Mouse (Mus musculus) intestine, embryonic 14.5 days (tissue): Measurements from ENCODE around the gene Fndc3b. TPM values are rescaled to one million over a fixed set of nuclear protein-coding genes. Genes with fewer than 3 reads are reported as not detected.

Experiments
- ATAC-seq: fragments of 200-750 bp; cut with Nextera tagmentation; replicated peaks from 2 replicates; pipeline ENCODE4 v1.8.0; 2017; ENCODE audit warnings: low read depth, moderate number of reproducible peaks, moderate TSS enrichment, moderate library complexity; ENCODE audit not compliant: low FRiP score, low TSS enrichment
- DNase-seq: peaks from one replicate; pipeline ENCODE4 v3.0.0-alpha.2; 2018; ENCODE audit warnings: low spot score
- H3K27ac ChIP-seq: fragments of 300-500 bp; sonication (generic); 2 replicates; pipeline ENCODE4 v1.5.1; 2014; ENCODE audit warnings: low read depth, mild to moderate bottlenecking, control low read depth
- H3K27me3 ChIP-seq: fragments of 300-500 bp; sonication (generic); replicated peaks from 2 replicates; pipeline ENCODE4 v1.6.1; 2014; ENCODE audit warnings: low read length, control low read depth; ENCODE audit not compliant: control insufficient read depth, insufficient read depth
- H3K36me3 ChIP-seq: fragments of 300-500 bp; sonication (generic); 2 replicates; pipeline ENCODE4 v1.6.1; 2014; ENCODE audit warnings: low read length, control low read depth; ENCODE audit not compliant: control insufficient read depth, insufficient read depth
- H3K4me1 ChIP-seq: fragments of 300-500 bp; sonication (generic); replicated peaks from 2 replicates; pipeline ENCODE4 v1.6.1; 2014; ENCODE audit warnings: low read length, control low read depth, mixed read lengths; ENCODE audit not compliant: control insufficient read depth, insufficient read depth
- H3K4me2 ChIP-seq: fragments of 300-500 bp; sonication (generic); 2 replicates; pipeline ENCODE4 v1.6.1; 2014; ENCODE audit warnings: low read length
- H3K4me3 ChIP-seq: fragments of 300-500 bp; sonication (generic); 2 replicates; pipeline ENCODE4 v1.5.1; 2014; ENCODE audit warnings: low read depth, low read length, control low read depth, mixed read lengths
- H3K9ac ChIP-seq: fragments of 300-500 bp; sonication (generic); 2 replicates; pipeline ENCODE4 v1.6.1; 2014; ENCODE audit warnings: mild to moderate bottlenecking, low read length
- H3K9me3 ChIP-seq: fragments of 300-500 bp; sonication (generic); 2 replicates; pipeline ENCODE4 v1.6.1; 2016; ENCODE audit warnings: low read length, control low read depth; ENCODE audit not compliant: control insufficient read depth
- WGBS: fragments of 180-500 bp; shearing (Covaris S2); extraction: QIAGEN DNeasy Blood & Tissue Kit; methylation state at CpG from one replicate; pipeline ENCODE4 v1.1.7; 2014; 5-methylcytosine and 5-hydroxymethylcytosine counted together
- polyA plus RNA-seq: library from polyadenylated mRNA; unstranded; fragments of >200 nt; fragmentation: Nextera tagmentation; extraction: Ambion mirVana; gene quantifications from 2 replicates; pipeline ENCODE4 v1.2.1, GENCODE M21; 2014

Fndc3b gene
- polyA plus RNA-seq, 1 experiment from 2014 or later, result 26.1 TPM

DNA sequence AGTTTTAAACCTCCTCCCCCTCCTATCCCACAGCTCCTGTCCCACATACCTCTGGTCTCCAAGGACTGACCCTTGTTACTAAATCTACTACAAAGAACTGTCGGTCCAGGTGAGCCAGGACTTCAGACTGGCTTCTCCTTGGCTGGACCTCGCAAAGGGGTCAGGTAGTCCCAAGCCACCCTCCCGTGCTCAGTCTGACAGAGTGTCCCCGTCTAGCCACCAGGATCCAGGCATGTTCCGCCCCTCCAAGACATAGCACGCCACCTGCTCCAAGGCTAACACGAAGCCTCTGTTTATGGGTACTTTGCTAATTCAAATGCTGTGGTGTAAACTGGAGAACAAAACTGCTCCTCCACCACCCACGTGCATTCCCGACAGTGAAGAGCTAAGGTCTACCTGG is 6.5 kb downstream of the Fndc3b start:
- WGBS, result 86% methylated on average over 9 of the region's 9 CpGs
- Histone ChIP-seq H3K27me3 (no peaks in the 10 kb centered on the region), H3K9ac (no peak overlapping the region), H3K36me3 (no peaks in the 10 kb centered on the region), H3K27ac (no peak overlapping the region), H3K9me3 (no peaks in the 10 kb centered on the region), H3K4me2 (no peak overlapping the region), H3K4me3 (no peak overlapping the region), H3K4me1 (peaks cover 43% of the 10 kb centered on the region)
- ATAC-seq (no peak), DNase-seq (no peak)

DNA sequence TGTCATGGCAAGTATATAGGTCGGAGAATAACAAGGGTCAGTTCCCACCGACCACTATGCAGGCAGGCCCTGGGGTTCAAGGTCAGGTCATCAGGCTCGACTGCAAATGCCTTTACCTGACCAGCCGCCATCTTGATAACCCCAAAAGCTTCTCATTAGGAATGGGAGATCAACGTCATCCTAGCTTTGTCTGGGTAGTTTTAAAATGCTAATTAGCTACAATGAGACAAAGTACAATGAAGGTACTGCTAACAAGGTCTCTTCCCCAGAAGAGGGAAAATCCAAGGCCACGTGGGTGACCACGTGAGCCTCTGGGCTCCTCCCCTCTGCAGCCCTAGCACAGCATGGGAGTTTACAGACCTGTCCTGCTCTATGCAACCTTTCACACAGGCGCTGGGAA is 7.6 kb downstream of the Fndc3b start:
- no peaks in the 10 kb centered on the region for H3K27me3 ChIP-seq
- no peak overlapping the region for H3K4me3 ChIP-seq
- H3K4me2 ChIP-seq, result no peak overlapping the region
- no peak overlapping the region for H3K9ac ChIP-seq
- ATAC-seq, result no peak
- WGBS, result 89% methylated on average over 8 of the region's 8 CpGs
- no peak overlapping the region for H3K27ac ChIP-seq
- H3K9me3 ChIP-seq, result no peaks in the 10 kb centered on the region
- peaks cover 41% of the 10 kb centered on the region for H3K4me1 ChIP-seq
- no peak for DNase-seq
- no peaks in the 10 kb centered on the region for H3K36me3 ChIP-seq

DNA sequence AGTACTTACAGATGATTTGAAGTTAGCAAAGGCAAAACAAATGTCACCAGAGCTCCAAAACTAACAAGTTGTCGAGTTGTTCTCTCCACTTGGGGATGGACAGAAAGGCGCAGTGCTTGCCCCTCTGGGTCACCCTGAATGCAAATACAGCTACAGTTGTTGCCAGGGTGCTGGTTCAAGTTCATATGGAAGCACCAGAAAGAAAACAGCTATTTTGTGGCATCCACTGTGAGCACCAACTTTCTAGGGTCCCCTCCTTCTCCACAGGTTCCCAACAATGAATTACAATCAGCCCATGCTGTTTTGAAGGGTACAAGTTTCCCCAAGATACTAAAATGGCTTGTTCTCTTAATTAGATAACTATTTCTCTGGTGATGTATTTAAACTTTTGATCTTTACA is 8.0 kb downstream of the Fndc3b start:
- no peaks in the 10 kb centered on the region for H3K9me3 ChIP-seq
- H3K27ac ChIP-seq, result no peak overlapping the region
- peaks cover 37% of the 10 kb centered on the region for H3K4me1 ChIP-seq
- no peak overlapping the region for H3K9ac ChIP-seq
- no peak for DNase-seq
- ATAC-seq, result no peak
- H3K27me3 ChIP-seq, result no peaks in the 10 kb centered on the region
- H3K4me2 ChIP-seq, result no peak overlapping the region
- 0 out of 2 replicates have a peak, but pooled peaks cover 2% of the 10 kb centered on the region for H3K36me3 ChIP-seq
- 93% methylated on average over 2 of the region's 2 CpGs for WGBS
- no peak overlapping the region for H3K4me3 ChIP-seq

DNA sequence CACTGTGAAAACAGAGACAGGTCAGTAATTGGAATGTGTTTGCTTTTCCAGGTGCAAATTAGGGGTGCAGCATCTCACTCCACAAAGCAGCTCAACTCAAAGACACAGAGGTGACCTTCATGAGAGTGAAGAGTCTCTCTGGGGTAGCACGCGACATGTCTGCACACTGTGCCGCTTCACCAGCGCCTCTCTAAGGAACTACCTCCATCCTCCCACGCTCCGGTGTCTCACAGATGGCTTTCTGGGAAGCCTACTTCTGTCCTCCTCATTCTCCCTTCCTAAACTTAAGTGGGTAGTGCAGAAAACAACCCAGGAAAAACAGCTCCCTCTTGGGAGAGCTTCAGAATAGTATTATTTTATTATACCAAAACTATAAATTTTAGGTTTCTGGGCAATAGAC is 12.4 kb downstream of the Fndc3b start:
- ATAC-seq (no peak), DNase-seq (no peak)
- Histone ChIP-seq H3K4me1 (peaks cover 27% of the 10 kb centered on the region), H3K4me3 (no peak overlapping the region), H3K4me2 (no peak overlapping the region), H3K27ac (no peak overlapping the region), H3K9ac (no peak overlapping the region), H3K9me3 (no peaks in the 10 kb centered on the region), H3K36me3 (0 out of 2 replicates have a peak, but pooled peaks cover 2% of the 10 kb centered on the region), H3K27me3 (no peaks in the 10 kb centered on the region)
- 93% methylated on average over 6 of the region's 6 CpGs for WGBS

DNA sequence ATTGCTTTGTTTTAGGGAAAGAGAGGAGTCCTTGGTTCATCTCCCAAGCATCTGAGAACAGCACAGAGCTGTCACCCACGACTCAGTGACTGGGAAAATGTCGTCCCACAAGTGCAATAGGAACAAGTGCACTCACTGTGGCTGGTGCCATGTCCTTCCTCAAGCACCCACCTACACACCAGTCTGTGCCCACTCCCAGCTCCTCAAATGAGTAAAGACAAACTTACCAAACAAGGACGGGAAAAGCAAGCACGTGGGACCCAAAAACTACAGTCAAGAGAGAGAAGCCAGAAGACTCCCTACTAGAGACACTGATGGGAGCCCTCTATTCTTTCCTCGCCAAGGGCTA is 14.7 kb downstream of the Fndc3b start:
- Histone ChIP-seq H3K27me3 (no peaks in the 10 kb centered on the region), H3K4me1 (peaks cover 37% of the 10 kb centered on the region), H3K27ac (no peak overlapping the region), H3K4me2 (no peak overlapping the region), H3K4me3 (no peak overlapping the region), H3K9me3 (no peaks in the 10 kb centered on the region), H3K9ac (no peak overlapping the region), H3K36me3 (0 out of 2 replicates have a peak, but pooled peaks cover 2% of the 10 kb centered on the region)
- ATAC-seq (no peak), DNase-seq (no peak)
- WGBS, result 76% methylated on average over 5 of the region's 5 CpGs

DNA sequence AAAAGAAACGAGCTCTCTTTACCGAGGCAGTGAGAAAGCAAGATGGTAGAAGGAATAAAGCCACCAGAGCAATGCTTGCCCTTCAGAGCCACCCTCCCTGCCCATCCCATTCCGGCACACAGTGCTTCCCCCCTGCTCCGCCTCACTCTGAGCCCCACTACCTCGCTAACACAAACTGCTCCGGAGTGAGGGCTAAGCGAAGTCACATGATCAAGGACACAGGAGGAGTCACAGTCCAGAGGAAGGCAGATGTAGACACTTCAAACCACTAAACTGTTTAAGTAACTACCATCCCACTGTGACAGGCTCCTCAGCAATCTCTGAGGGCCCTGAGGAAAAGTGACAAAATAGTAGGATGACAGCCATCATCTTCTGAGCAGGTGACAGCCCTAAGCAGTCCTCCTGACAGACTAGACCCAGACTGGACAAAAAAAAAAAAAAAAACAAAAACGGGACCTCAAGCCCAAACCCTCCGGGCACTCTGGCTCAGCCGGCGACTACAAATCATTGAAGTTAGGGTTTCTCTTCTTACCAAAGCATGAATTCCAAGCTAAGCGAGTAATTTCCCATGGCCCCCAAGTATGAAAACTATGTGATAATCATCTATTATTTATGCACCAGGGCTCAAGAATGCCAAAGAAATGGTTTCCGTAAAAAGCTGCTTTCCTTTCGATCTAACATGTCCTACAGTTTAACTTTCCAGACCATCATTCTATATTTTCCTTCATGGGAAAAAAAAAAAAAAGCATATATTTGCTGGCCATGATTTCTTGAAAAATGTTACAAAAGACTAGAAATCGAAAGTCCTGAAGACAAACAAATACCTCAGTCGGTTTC is 15.3 kb downstream of the Fndc3b start:
- Histone ChIP-seq H3K36me3 (0 out of 2 replicates have a peak, but pooled peaks cover 2% of the 10 kb centered on the region), H3K4me2 (no peak overlapping the region), H3K4me1 (peaks cover 42% of the 10 kb centered on the region), H3K27ac (no peak overlapping the region), H3K4me3 (no peak overlapping the region), H3K27me3 (no peaks in the 10 kb centered on the region), H3K9me3 (no peaks in the 10 kb centered on the region), H3K9ac (no peak overlapping the region)
- ATAC-seq, result no peak
- 63% methylated on average over 16 of the region's 16 CpGs for WGBS
- no peak for DNase-seq

DNA sequence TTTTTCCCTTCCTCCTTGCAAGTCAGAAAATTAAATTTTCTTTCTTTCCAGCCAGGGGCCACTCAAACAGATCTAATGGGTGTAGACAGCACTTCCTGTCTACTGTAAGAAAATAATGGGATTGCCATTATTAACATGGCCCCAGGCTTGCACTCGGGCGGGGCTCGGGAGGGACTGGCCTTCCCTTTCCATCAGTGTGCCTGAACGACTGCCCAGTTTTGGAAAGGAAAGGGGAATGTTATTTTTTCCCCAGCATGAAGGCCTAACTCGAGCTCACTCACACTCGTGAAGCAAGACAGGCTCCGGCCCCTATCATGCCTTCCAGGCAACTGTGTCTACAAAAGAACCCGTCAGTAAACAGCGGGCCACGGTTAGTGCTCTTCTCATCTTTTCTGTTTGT is 16.5 kb downstream of the Fndc3b start:
- no peak overlapping the region for H3K9ac ChIP-seq
- no peaks in the 10 kb centered on the region for H3K9me3 ChIP-seq
- ATAC-seq, result no peak
- H3K4me3 ChIP-seq, result no peak overlapping the region
- WGBS, result 66% methylated on average over 10 of the region's 10 CpGs
- no peak for DNase-seq
- no peak overlapping the region for H3K27ac ChIP-seq
- H3K27me3 ChIP-seq, result no peaks in the 10 kb centered on the region
- H3K4me1 ChIP-seq, result peaks cover 45% of the 10 kb centered on the region
- H3K4me2 ChIP-seq, result no peak overlapping the region
- H3K36me3 ChIP-seq, result 0 out of 2 replicates have a peak, but pooled peaks cover 2% of the 10 kb centered on the region

DNA sequence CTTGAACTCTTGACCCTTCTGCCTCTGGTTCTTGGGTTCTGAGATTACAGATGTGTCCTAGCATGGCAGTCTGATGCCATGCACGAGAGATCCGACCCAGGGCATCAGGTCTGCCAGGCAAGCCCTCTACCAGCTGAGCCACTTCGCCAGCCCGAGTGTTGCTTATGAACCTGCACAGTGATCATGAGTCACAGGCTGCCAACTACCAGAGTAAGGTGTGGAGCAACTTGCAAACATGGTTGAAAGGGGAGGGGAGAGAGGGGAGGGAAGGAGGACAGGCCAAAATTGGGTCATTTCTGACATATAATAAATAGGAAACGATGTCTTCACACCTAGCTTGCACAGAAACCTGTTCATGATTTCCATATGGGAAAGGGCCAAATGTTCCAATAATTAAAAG is 17.0 kb downstream of the Fndc3b start:
- no peak overlapping the region for H3K4me2 ChIP-seq
- ATAC-seq (no peak), DNase-seq (no peak)
- whole genome bisulfite sequencing, result 91% methylated on average over 5 of the region's 5 CpGs
- peaks cover 50% of the 10 kb centered on the region for H3K4me1 ChIP-seq
- 0 out of 2 replicates have a peak, but pooled peaks cover 2% of the 10 kb centered on the region for H3K36me3 ChIP-seq
- H3K9me3 ChIP-seq, result no peaks in the 10 kb centered on the region
- H3K27me3 ChIP-seq, result no peaks in the 10 kb centered on the region
- H3K9ac ChIP-seq, result no peak overlapping the region
- no peak overlapping the region for H3K27ac ChIP-seq
- no peak overlapping the region for H3K4me3 ChIP-seq
